Mouse (Mus musculus) layer of hippocampus, adult 8-10 months (tissue): ENCODE results near the gene Zfp637. TPM values are rescaled to one million over a fixed set of nuclear protein-coding genes. Genes with fewer than 3 reads are reported as not detected.
"Not testable (repeated sequence)": the region's sequence is repeated elsewhere in the genome, so short reads cannot be mapped to it uniquely, and the experiment has no call there.

Experiments used
- DNase-seq, 2 experiments: peaks; one replicate each; pipeline ENCODE4 v3.0.0; 2022; ENCODE audit warnings: low spot score in 2 of 2
- total RNA-seq, 4 experiments: library from RNA; stranded (reverse); gene quantifications; 2 replicates each; pipeline ENCODE4 v1.2.4; 2022

Zfp637 gene
- 10 to 100 TPM; 48.0 to 51.4 (median 50.4) TPM for total RNA-seq

DNA sequence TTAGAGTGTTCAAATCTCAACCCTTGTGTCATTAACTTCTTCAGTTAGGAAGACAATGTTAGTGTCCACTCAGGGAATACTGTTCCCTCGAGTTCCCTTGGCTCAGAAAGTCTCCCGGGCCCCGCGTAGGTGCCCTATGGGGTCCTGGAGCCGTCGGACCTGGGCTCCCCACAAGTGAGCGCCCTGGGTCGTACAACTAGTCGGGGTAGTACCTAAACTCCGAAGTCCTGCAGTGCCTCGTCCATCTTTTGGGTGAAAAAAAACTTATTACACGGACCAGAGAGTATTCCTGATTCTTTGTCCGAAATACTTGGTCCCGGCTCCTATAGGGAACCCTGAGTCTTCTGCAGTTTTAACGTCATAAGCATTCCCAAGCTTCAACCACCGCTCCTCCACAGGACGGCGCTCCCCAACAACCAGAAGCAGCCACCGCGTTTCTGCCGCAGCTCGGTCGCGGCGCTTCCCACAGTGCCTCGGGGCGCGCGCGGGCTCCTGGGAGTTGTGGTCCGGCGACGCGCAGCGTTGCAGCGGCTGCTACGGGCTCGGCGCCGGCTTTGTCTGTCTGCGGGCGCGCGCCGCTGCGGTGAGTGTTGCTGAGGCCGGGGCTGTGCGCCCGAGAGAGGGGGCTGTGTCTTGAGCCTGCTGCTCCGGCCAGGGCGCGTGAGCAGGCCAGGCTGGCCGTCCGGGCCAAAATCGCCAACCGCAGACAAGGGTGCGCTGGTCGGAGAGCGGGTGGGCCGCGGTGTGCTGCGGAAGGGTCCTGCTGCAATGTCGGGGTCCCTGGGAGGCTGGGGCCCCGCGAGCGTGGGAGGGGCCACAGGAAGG lies at the start of gene Zfp637:
Zfp637 (plus strand) TSS at position 495 of the 825 bp plus-strand sequence.
- DNase-seq, result peak; percentile 89 to 91

DNA sequence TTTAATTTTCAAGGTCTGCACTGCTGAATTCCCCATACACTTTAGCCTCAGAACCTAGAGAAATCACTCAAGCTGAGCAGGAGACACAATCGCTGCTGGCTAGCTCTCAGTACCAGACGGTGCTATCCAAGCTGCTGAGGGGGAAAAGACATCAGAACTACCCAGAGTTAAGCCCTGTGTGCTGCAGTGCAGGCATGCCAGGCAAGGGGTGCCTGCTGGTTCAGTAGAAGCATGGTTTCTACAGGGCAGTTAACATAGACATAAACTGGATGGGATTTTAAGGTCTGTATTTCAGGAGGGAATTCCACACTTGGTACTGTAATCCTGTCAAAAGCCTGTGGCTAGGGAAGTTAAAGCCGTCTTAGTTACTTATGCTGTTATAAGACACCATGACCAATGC lies 45.7 kb upstream of the Zfp637 start:
- no peak for DNase-seq

DNA sequence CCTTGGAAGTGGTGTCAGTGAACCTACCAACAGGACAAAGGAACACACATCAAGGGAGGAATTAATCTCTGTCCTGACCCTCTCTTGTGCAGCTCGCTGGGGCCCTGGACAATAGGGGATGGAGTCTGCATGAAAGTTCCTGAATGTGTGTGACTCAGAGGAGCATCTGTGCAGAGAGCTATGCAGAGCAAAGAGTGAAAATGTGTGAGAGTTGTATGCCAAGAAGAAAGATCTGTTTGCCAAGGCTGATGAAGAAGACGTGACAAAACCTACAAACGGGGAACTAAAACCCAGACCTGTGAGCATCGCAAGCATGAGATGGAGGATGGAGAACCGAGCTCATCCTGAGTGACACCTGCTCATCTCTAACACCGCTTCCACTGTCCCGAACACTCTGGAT lies 40.2 kb upstream of the Zfp637 start:
- no peak for DNase-seq

DNA sequence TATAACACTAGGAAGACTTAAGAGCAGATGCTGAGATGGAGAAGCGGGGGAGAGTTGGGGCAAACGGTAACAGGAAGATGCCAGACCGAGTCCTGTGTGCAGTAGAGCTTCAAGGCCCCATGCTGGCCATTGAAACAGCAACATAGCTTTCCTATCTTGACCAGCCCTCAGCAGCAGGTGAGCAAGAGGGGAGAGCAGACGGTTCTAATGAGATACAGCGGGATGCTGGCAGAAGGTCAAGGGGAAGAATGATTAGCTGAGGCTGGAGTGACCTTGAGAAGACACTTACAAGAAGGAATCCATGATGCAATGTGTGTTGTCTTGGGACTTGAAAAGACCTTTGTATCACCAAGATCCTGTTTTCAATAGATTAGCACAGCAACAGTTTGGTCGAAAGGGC lies 39.2 kb upstream of the Zfp637 start:
- DNase-seq, result no peak

DNA sequence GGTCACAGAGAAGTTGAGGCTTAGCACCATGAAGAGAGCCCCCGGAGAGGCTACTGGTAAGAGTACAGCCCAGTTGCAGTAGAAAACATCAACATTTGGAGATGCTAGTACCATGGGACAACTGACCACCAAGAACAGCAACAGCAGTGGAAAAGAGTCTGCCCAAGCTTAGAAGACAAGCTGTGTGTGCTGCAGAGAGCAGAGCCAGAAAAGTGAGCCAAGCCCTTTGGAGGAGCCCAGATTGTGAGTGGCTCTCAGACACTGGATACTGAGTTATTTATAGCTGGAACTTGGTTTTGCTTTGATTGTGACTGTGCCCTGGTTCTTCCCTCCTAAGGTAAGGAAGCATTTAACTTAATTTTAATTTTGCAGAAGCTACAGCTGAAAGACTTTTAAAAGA lies 33.2 kb upstream of the Zfp637 start:
- no peak for DNase-seq

DNA sequence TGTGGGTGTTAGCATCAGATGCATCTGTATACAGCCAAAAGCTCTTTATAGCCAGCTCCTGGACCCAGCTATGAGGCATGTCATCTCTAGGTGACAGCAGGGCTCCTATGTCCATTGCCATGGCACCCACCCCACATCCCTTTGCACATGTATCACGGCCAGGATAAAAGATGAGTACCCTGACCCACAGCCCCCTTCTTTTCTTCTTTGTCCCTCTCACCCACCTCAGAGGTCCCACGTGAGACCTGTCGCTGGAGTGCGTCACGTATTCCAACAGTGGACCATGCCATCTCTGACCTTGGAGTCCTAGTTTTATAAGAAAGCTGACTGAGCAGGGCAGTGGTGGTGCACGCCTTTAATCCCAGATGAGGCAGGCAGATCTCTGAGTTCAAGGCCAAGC lies 31.2 kb upstream of the Zfp637 start:
- DNase-seq, result no peak

DNA sequence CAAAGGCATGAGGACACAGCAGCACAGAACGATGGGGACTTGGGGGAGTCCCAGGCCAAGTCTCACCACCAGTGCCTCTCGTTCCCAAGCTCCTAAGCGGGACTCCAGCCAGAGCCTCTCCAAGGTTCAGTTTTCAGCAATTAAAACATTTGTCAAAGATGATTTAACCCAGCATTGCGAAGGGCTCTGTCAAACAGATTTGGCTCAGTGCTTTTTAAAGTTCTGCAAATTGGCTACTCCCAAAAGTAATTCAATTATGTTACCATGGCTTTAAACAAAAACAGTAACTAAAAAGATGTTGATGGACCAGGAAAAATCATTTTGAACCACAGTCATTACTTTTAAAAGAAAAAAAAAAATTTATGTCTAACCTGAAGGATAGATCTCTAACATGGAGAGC lies 30.3 kb upstream of the Zfp637 start:
- DNase-seq, result no peak

DNA sequence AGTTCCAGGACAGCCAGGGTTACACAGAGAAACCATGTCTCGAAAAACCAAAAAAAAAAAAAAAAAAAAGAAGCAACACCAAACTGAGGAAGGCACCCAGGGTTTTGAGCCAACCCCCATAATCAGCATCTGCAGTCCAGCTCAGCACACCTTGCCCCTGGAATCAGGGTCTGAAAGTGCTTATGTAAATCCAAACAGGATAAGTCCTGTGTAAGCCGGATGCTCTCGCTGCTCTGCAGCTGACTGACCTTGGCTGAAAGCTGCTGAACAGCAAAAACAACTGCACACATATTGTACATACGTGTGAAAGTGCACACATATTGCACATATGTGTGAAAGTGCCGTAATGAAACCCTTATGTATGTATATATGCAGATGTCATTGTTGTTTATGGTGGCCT lies 29.7 kb upstream of the Zfp637 start:
- no peak for DNase-seq

DNA sequence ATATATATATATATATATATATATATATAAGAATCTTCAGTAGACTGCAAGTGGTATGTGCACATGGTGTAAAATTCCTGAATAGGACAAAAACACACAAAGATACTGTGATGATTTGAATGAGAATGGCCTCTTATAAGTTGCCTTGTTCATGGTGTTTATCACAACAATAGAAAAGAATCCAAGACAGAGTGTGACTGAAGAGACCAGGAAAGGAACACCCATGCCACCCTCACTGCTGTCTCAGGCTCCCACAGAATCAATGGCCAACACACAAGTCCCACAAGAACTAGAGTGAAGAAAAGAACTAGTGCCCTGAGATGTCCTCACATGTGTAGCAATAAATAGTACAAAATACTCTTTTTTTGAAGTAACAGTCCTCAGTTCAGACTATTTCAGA lies 26.3 kb upstream of the Zfp637 start:
- DNase-seq, result no peak

DNA sequence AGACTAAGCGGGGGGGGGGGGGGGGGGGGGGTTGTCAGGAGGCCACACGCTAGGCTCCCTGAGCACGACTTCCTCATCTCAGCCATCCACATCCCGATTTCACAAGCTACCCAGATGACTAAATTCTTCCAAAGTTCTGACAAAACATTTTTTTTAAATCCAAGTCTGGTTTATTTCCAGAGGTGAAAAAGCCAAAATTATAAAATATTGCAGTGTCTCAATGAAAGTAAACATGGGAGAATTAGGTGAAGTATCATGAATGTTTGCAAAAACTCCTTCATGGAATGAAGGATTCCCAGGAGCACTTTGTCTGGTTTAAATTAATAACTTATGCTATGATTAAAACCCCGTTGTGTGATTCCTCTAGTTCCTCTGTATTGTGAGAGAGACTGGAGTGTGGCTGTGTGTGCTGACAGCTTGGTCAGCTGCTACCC lies 23.9 kb upstream of the Zfp637 start:
- no peak for DNase-seq

DNA sequence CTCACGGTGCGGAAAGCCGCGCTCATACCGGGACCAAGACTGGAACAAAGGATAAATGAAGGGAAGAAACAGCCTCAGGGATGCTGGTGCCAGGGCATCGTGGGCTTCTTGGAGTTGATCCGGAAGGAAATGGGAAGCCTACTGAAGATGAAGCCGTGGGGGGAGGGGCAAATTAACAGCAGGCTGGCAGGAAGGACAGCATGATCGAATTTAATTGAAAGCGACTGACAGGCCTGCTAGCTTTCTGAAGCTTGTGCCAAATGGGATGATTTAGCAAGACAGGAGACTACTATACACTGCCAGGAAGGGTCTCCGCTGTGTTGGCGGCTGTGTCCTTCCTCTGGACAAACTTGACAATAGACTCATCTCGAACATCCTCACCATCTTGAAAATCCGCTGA lies 20.7 kb upstream of the Zfp637 start:
- DNase-seq, result no peak

DNA sequence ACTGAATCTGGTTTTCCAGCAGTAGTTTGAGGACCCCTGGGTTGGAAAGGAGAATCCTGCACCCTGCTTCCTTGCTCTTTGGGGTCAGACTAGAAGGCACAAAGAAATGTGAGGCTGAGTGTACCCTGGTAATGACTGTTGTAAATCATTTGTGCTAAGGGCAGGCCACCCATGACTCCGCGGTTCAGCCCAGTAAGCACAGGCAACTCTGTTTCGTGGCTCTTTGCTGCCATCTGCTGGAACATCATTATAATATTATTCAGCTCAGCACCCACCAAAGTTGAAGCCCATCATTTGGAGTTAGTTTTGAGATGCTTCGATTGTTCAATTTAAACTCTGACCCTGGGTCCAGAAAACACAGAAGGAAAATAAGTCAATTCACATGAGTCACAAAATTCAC lies 15.6 kb upstream of the Zfp637 start:
- DNase-seq, result peak in 1 of 2 experiments; percentile 26

DNA sequence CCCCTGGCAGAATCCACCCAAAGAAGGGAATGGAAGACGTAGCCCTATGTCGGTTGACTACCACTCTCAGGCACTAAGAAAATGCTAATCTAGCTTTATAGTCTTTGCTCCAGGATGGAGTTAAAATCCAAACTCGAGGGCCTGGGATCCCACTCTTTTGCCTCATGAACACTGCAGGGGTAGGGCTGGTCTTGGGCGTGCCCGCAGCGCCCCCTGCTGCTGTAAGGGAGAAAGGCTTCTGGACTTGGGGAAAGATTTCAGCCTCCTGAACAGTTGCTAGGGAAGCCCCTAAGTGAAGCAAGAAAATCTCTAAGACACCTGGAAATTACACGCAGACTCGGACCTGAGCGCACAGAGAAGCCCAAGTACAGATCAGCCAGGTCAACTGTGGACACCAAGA lies 12.7 kb upstream of the Zfp637 start:
- DNase-seq, result peak in 1 of 2 experiments; percentile 71

DNA sequence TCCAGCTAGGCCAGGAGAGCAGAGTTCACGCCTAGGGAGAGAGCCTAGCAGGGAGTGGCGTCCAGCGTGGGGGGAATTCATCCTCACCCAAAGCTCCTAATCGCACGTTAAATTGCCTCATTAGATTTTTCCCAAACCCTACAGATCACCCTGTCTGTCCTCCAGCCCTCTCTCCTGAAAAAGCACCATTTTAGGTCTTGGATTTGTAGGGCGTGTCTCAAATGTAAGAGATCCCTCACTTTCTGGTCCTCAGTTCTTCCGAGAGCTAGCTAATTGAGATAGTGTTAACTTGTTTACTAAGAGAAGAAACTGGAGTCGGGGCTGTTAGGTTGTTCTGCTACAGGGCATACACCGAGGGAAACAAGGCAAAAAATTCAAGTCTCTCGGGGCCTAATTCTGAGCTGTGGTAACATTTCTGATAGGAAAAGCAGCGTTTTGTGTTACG lies 553 bp downstream of the Zfp637 start:
- no peak for DNase-seq

DNA sequence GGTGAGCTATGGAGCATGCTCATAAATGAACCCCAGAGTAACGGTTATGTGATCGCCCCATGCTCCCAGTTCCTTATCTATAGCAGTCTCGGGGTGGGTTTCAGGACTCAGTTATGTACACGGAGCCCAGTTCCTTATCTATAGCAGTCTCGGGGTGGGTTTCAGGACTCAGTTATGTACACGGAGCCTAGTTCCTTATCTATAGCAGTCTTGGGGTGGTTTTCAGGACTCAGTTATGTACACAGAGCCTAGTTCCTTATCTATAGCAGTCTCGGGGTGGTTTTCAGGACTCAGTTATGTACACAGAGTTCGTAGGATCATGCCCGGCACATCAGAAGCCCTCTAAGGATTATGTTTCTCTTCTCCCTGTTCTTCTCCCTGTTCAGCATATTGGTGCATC lies 3.6 kb downstream of the Zfp637 start:
- DNase-seq, result no peak

DNA sequence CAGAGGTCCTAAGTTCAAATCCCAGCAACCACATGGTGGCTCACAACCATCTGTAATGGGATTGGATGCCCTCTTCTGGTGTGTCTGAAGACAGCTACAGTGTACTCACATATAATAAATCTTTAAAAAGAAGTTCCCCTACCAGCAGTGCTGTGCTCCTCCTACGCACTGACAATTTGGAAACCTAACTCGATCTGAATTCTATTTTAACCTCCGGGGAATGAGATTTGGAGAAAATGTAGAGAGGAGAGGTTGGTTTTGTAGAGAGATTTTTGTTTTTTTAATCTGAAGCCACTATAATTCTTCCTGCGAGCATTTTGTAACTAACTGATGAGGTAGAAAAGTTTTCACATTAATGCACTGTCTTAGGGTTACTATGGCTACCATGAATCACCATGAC lies 5.7 kb downstream of the Zfp637 start:
- DNase-seq, result not testable (repeated sequence)

DNA sequence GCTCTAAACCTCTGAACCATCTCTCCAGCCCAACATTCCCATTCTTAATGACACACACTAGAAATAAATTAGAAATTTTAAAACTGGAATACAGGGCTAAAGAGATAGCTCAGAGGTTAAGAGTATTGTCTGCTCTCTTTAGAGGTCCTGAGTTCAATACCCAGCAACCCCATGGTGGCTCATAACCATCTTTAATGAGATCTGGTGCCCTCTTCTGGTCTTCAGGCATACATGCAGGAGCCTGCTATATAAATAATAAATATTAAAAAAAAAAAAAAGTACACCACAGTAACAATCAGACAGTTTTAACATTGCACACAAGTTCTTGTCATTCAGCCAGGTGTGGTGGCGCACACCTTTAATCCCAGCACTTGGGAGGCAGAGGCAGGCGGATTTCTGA lies 6.8 kb downstream of the Zfp637 start:
- no peak for DNase-seq

DNA sequence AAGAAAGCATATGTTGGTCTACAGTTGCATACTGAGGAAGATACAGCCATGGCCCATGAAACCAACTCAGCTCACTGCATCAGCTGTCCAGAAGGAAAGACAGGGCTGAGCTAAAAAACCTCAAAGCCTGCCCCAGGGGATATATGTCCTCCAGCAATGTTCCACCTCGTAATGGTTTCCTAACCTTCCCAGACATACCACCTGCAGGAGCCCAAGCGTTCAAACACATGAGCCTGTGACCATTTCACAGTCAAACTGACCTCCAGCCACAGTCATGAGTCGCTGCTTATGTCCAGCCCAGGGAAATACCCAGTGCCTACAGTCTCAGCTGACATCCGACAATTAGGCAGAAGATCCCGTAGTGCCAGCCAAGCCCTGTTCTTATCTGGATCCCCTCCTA lies 7.6 kb downstream of the Zfp637 start:
- DNase-seq, result no peak

DNA sequence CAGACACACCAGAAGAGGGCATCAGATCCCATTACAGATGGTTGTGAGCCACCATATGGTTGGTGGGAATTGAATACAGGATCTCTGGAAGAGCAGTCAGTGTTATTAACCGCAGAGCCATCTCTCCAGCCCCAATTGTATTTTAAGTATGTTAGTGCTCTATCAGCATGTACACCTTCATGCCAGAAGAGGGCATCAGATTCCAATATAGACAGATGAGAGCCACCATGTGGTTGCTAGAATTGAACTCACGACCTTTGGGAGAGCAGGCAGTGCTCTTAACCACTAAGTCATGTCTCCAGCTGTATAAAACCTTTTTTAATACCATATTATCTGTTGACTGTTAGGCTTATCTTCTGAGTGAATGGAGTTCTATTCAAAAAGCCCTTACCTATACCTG lies 10.8 kb downstream of the Zfp637 start:
- no peak for DNase-seq

DNA sequence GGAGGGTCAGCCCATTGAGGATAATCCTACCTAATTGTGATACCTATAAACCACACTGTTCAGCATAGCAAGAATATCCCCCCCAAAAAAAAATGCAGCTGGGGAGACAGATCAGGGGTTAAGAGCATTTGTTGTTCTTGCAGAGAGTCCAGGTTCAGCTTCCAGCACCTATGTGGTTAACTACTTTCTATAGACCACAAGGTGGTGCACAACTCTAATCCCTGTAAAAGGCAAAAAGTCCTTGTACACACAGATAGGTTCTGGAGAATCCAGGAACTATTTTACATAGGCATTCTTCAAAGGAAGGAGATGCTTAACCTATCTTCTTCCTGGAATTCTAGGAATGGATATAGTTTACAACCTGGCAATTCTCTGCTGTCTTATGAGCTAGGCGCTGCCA lies 17.0 kb downstream of the Zfp637 start:
- DNase-seq, result no peak

DNA sequence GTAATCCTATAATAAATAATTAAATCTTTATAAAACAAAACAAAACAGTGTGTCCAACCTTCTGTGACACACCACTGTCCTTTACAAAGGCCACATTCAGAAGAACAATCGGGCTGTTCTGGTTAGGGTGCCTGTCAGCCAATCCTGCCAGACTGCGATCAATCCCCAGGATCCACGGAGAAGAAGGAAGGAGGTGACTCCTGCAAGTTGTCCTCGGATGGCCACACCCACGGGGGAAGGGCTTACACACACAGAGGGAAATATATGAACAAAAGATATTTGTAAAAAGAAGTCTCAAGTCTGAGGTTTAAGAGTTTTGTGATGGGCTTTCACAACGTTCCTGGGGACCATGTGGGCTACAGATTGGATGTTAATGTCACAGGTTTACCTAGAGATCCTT lies 20.9 kb downstream of the Zfp637 start, which contains the start of gene Zfp239:
Zfp239 (plus strand) TSS at position 253 of the 400 bp plus-strand sequence.
- no peak for DNase-seq

DNA sequence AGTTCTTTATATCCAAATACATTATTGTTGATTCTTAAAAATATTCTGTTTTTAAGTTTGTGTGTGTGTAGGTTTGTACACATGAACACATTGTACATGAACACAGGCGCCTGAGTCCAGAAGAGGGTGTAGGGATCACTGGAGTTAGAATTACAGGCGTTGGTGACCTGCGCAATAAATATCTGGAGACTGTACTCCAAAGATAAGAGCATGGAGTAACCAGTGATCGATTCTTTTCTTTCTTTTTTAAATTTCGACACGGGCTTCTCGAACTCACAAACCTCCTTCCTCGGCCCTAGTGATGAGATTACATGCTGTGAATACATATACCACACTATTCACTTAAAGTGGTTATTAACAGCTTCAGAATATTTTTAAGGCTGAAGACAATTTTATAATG lies 21.5 kb downstream of the Zfp637 start:
- no peak for DNase-seq

DNA sequence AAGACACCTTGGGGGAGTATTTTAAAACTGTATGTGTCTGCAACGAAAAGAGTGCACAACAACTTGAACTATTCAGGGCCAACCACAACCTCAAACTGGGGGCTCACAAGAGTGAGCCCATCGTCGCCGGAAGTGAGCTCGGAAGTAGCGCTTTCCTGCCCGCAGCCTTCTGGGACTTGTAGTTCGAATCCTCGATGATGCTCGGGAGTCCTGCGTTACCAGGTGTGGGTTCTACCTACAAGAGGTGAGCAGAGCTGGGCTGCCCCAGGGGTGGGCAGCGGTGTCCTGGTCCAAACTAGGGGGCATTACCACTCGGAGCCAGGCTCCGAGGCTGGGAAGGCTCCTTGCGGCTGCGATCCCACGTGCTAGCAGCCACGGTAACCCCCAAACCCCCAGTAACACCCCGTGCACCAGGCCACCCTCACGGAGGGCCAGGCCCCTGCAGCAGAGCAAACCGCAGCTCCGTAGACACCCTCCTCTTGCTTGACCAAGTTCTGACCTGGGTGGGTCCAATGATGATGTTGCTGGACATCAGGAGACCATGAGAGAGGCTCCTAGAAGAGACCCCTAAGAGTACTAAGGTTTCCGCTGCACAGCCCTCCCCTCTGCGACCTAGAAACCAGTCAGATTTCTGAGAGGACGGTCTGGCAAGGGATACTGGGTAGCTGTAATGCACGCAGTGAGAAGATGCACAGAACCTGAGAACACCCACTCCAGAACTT lies 22.1 kb downstream of the Zfp637 start:
- peak; percentile 43 to 69 for DNase-seq
